Mouse (Mus musculus) midbrain, postnatal 0 days (tissue): ENCODE data around the gene Napepld. TPM values are rescaled to one million over a fixed set of nuclear protein-coding genes. Genes with fewer than 3 reads are reported as not detected.

Source experiments
- ATAC-seq: fragments of 200-750 bp; cut with Nextera tagmentation; 2 replicates; pipeline ENCODE4 v1.8.0; 2017; ENCODE audit warnings: moderate number of reproducible peaks, mild to moderate bottlenecking, moderate TSS enrichment, moderate library complexity; ENCODE audit not compliant: low FRiP score
- DNase-seq: peaks from one replicate; pipeline ENCODE4 v3.0.0-alpha.2; 2015; ENCODE audit warnings: low spot score
- H3K27ac ChIP-seq: fragments of 300-500 bp; sonication (generic); 2 replicates; pipeline ENCODE4 v1.5.1; 2014; ENCODE audit warnings: low read depth, mild to moderate bottlenecking, low read length, mixed read lengths
- H3K27me3 ChIP-seq: fragments of 300-500 bp; sonication (generic); 2 replicates; pipeline ENCODE4 v1.6.1; 2014; ENCODE audit warnings: low read length, control low read depth, mixed read lengths; ENCODE audit not compliant: insufficient read depth
- H3K36me3 ChIP-seq: fragments of 300-500 bp; sonication (generic); 2 replicates; pipeline ENCODE4 v1.6.1; 2014; ENCODE audit warnings: low read length, control low read depth, mixed read lengths; ENCODE audit not compliant: insufficient read depth
- H3K4me1 ChIP-seq: fragments of 300-500 bp; sonication (generic); 2 replicates; pipeline ENCODE4 v1.6.1; 2014; ENCODE audit warnings: mild to moderate bottlenecking, control low read depth, antibody characterized with exemption, low read length, mixed read lengths; ENCODE audit not compliant: insufficient read depth
- H3K4me2 ChIP-seq: fragments of 300-500 bp; sonication (generic); 2 replicates; pipeline ENCODE4 v1.6.1; 2014; ENCODE audit warnings: low read depth, mild to moderate bottlenecking, low read length, mixed read lengths; ENCODE audit not compliant: poor library complexity, severe bottlenecking
- H3K4me3 ChIP-seq: fragments of 300-500 bp; sonication (generic); 2 replicates; pipeline ENCODE4 v1.5.1; 2014; ENCODE audit warnings: low read depth, mild to moderate bottlenecking, low read length, moderate library complexity
- H3K9ac ChIP-seq: fragments of 300-500 bp; sonication (generic); replicated peaks from 2 replicates; pipeline ENCODE4 v1.6.1; 2014; ENCODE audit warnings: mild to moderate bottlenecking, low read length, moderate library complexity, mixed read lengths; ENCODE audit not compliant: poor library complexity, severe bottlenecking
- H3K9me3 ChIP-seq: fragments of 300-500 bp; sonication (generic); 2 replicates; pipeline ENCODE4 v1.6.1; 2016; ENCODE audit warnings: low read length, control low read depth
- CTCF ChIP-seq: IDR thresholded peaks from 2 replicates; pipeline ENCODE4 v1.5.1; 2016; ENCODE audit warnings: antibody characterized with exemption, mild to moderate bottlenecking
- WGBS: fragments of 180-500 bp; shearing (Covaris S2); extraction: QIAGEN DNeasy Blood & Tissue Kit; methylation state at CpG from one replicate; pipeline ENCODE4 v1.1.7; 2014; 5-methylcytosine and 5-hydroxymethylcytosine counted together
- polyA plus RNA-seq: library from polyadenylated mRNA; unstranded; fragments of >200 nt; fragmentation: Nextera tagmentation; extraction: Ambion mirVana; gene quantifications from 2 replicates; pipeline ENCODE4 v1.2.1, GENCODE M21; 2015
- total RNA-seq: library from RNA; depleted of rRNA; stranded (reverse); fragments of >200 nt; gene quantifications from 2 replicates; pipeline ENCODE4 v1.2.3, GENCODE M21; 2014

Napepld gene
- total and polyA plus RNA-seq, 2 experiments from 2014 or later = 1.4 to 4.1 TPM

- no peak for TF ChIP-seq CTCF
- peaks cover 1% of the 10 kb centered on the region for H3K36me3 ChIP-seq
- H3K9me3 ChIP-seq = no peaks in the 10 kb centered on the region
- no peak overlapping the region for H3K27ac ChIP-seq
- ATAC-seq (no peak), DNase-seq (no peak)
- H3K4me2 ChIP-seq = no peak overlapping the region
- no peak overlapping the region for H3K4me3 ChIP-seq
- no peaks in the 10 kb centered on the region for H3K4me1 ChIP-seq
- 76% methylated on average over 4 of the region's 4 CpGs for WGBS
- H3K27me3 ChIP-seq = no peaks in the 10 kb centered on the region
- H3K9ac ChIP-seq = no peak overlapping the region
These were observed 21.2 kb downstream of the Napepld start for GRCm38 (mm10) chr5:21680029-21680428.

GRCm38 (mm10) chr5:21678363-21678762, 22.8 kb downstream of the Napepld start:
- Histone ChIP-seq H3K9me3 (no peaks in the 10 kb centered on the region), H3K4me3 (no peak overlapping the region), H3K27ac (no peak overlapping the region), H3K4me1 (no peaks in the 10 kb centered on the region), H3K9ac (no peak overlapping the region), H3K4me2 (no peak overlapping the region), H3K36me3 (peaks cover 9% of the 10 kb centered on the region), H3K27me3 (no peaks in the 10 kb centered on the region)
- WGBS = 95% methylated on average over 9 of the region's 9 CpGs
- TF ChIP-seq CTCF = no peak
- ATAC-seq = no peak
- no peak for DNase-seq

- H3K9ac ChIP-seq = no peak overlapping the region
- H3K27ac ChIP-seq = no peak overlapping the region
- H3K27me3 ChIP-seq = no peaks in the 10 kb centered on the region
- TF ChIP-seq CTCF = no peak
- ATAC-seq (no peak), DNase-seq (no peak)
- no peaks in the 10 kb centered on the region for H3K4me1 ChIP-seq
- H3K9me3 ChIP-seq = no peaks in the 10 kb centered on the region
- WGBS = 96% methylated on average over 6 of the region's 6 CpGs
- peaks cover 9% of the 10 kb centered on the region for H3K36me3 ChIP-seq
- no peak overlapping the region for H3K4me2 ChIP-seq
- H3K4me3 ChIP-seq = no peak overlapping the region
These were observed 23.3 kb downstream of the Napepld start for GRCm38 (mm10) chr5:21677939-21678338.

GRCm38 (mm10) chr5:21675494-21675893, 25.7 kb downstream of the Napepld start:
- ATAC-seq (no peak), DNase-seq (no peak)
- no peaks in the 10 kb centered on the region for H3K4me1 ChIP-seq
- H3K9ac ChIP-seq = no peak overlapping the region
- no peaks in the 10 kb centered on the region for H3K27me3 ChIP-seq
- no peak overlapping the region for H3K27ac ChIP-seq
- WGBS = 97% methylated on average over 23 of the region's 23 CpGs
- H3K36me3 ChIP-seq = peaks cover 9% of the 10 kb centered on the region
- H3K4me2 ChIP-seq = no peak overlapping the region
- H3K4me3 ChIP-seq = no peak overlapping the region
- no peak for TF ChIP-seq CTCF
- H3K9me3 ChIP-seq = no peaks in the 10 kb centered on the region

DNA sequence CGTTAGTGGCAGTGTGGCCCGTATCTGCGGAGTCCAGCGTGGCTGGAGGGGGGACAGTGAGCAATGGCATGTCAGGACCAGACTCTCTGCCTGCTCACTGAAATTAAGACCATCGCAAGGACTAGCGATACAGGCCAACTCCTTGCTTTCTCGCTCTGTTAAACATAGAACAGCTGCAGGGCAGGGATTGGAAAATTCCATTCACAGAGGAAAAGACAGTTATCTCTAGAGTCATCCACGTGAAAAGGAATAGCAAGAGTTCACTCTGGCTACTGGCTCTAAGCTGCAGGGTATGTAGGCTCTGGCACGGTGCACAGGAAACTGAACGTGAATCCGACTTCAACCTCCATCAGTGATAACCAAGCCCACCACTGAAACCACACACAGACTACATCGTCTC, 26.2 kb downstream of the Napepld start:
- H3K36me3 ChIP-seq = peaks cover 9% of the 10 kb centered on the region
- no peak overlapping the region for H3K4me2 ChIP-seq
- H3K9me3 ChIP-seq = no peaks in the 10 kb centered on the region
- no peak overlapping the region for H3K9ac ChIP-seq
- H3K4me1 ChIP-seq = no peaks in the 10 kb centered on the region
- H3K4me3 ChIP-seq = no peak overlapping the region
- DNase-seq (no peak), ATAC-seq (no peak)
- TF ChIP-seq CTCF = no peak
- no peak overlapping the region for H3K27ac ChIP-seq
- H3K27me3 ChIP-seq = no peaks in the 10 kb centered on the region
- 77% methylated on average over 12 of the region's 12 CpGs for WGBS

- H3K9ac ChIP-seq = no peak overlapping the region
- peaks cover 9% of the 10 kb centered on the region for H3K36me3 ChIP-seq
- DNase-seq (no peak), ATAC-seq (no peak)
- no peak for TF ChIP-seq CTCF
- no peaks in the 10 kb centered on the region for H3K4me1 ChIP-seq
- H3K27me3 ChIP-seq = no peaks in the 10 kb centered on the region
- H3K4me3 ChIP-seq = no peak overlapping the region
- H3K27ac ChIP-seq = no peak overlapping the region
- H3K9me3 ChIP-seq = no peaks in the 10 kb centered on the region
- H3K4me2 ChIP-seq = no peak overlapping the region
- WGBS = 83% methylated on average over 9 of the region's 9 CpGs
These were observed 27.5 kb downstream of the Napepld start for GRCm38 (mm10) chr5:21673742-21674141.
